Mouse (Mus musculus): ENCODE results near the gene B4gat1.
A peak's percentile ranks its signal among the peaks of the same experiment; 100 is the strongest.

Gene B4gat1

DNA sequence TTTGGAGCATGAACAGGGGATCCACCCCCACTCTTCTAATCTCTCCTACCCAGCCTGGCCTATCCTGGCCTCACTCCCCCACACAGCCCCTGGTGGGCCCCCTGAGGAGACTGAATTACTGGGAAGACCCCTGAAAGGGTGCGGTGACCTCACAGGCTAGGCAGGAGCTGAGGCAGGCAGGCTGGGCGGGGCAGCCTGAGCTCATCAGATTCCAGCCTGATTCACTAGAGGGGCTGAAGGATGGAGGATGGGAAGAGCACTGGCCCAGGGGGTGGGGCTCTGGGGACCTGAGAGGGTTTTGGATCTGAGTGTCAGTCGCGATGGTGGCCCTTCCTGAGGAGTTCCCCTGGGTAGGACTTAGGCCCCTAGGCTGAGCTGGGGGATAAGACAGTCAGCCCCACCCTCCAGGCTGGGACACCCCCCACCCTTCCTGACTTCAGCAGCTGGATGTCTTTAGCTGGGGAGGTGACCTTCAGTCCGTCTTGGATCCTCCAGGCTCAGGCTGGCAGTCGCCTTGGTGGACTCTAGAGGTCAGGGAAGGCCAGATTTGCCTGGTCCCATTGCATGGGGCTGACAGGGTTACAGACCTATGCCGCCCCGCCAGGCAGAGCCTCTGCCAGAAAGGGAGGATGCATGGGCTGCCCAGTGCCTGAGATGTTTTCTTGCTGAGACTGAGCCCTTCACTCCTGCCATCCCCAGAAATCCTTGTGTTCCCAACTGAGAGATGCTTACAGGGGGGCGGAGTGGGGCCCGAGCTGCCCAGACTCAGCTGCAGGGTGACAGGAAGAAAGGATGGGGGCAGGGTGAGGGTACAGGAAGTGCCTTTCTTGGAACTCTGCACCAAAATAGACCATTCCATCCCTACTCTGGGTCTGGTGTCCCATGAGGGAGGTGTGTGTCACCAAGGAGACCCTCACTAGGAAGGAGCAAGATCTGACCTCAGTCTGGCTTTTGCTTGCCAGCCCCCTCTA, 20.5 kb downstream of the B4gat1 start:
- DNase-seq (ENCODE audit: low spot score), result no peak

DNA sequence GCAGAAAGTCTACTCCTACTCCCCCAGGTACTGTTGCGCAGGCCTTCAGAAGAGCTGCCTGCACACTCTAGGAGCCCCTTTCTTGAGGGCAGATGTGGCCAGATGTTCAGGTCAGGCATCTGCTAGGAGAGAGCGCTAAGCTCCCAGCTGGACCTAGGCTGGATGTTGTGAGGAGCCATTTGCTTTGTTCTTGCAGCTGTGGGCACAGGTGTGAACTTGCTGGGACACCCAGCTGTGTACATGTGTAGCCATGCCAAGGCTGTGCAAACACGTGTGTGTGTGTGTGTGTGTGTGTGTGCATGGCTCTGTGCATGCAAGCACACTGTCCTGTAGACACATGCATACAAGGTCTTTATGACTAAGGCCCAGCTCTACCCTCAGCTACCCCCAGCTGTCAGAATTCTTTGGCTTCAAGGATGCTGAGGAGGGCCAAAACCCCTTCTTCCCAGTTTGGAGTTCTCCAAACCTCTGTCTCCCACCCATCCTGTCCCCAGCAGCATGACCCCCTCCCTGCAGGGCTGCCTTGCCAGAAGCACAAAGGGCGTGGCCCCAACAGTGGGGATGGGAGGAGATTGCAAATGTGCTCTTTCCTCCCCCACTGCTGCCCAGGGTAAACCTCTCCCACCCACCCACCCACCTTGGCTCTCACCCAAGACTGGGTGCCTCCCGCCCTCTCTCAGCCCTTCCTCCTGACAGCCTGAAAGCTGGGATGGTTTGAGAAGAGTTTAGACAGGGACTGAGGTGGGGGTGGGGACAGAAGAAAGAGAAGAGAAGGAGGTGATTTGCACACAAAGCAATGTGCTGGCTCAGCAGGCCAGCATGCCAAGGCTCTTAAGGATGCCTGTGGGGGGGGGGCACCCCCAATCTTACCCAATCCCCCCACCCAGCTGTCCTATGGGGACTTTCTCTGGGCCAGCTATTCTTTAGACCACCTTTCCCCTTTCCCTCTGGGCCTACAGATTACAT, 22.0 kb downstream of the B4gat1 start:
- DNase-seq (ENCODE audit: low spot score), result no peak

DNA sequence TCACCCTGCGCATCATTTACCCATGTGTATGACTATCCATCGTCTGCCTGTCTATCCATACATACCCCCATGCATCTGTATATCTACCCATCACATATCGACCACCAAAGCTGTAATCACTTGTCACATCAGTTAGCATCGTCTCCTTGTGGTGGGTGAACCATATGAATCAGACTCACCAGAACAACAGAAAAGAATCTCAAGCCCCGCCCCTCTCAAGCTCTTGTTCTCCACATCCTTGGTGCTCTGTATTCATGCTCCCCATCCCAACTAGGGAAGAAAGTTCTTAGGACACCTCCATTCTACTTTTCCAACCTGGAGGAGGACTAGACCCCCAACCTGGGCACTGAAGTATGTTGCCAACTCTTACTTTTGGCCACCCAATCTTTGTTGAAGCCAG, 23.4 kb downstream of the B4gat1 start:
- DNase-seq (ENCODE audit: low spot score), result no peak

DNA sequence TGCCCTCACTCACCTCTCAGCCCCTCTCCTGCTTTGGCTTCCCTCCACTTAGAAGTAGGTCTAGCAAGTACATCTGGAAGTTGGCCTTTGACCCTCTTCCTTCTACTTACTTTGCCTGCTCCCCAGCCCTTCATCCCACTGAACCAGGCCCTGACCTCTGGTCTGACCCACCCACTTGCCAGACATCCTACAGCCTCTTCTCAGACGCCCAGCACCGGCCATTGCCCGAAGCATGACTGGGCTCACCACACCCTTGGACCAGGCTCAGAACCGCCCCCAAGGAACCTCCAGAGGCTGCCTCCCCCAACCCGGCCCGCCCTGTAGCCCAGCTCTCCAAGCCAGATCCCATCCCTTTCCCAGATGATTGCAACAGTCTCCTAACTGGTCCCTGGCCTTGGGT, 23.8 kb downstream of the B4gat1 start:
- no peak for DNase-seq (ENCODE audit: low spot score)

DNA sequence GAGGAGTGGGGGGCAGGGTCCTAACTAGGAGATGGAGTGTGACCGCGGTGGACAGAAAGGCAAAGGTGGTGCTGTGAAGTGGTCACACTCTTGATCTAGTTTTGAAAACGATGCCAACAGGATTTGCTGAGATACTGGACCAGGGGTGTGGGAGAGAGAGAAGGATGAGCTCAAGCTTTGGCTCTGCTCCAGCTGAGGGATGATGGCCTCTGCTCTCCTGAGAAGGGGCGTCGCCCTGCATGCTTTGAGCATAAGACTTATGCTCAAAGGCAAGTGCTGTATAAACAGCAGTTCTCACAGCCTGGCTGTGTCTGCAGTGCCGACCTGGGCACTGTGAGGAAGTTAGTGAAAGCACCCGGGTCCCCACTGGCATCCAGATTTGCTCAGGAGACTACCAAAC, 26.5 kb downstream of the B4gat1 start:
- no peak for DNase-seq (ENCODE audit: low spot score)

DNA sequence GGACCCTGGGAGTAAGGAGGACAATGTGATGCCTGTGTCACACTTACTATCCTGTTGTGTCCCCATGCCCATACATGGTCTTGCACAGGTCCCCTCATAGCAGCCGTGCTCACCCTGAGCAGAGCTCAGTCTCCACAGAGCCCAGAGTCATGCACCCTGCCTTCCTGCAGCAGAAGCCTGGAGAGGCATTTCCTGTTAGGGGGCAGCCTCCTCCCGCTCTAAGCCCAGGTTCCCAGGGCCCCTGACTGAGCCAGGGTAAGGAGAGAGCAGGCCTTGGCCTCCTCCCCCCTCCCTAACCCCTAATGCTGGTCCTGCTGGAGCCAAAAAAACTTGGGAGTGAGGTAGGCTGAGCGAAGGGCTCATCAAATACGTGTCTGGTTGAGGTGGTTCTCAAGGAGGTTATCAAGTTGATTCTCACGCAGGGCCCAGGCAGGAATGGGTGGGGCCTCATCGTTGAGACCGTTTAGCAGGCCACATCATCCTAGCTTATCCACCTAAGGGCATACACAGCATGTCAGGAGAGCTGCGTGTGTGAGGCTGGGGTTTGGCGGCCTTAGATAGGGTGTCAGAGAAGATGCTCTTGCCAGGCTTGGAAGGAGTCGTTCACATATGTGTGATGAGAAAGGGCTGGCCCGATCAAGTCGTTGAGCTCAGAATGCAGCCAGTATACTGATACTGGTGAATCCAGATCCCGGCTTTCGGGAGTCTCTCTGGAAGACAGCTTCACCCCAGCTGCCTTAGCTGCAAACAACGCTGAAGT, 28.6 kb downstream of the B4gat1 start:
- no peak for DNase-seq (ENCODE audit: low spot score)

DNA sequence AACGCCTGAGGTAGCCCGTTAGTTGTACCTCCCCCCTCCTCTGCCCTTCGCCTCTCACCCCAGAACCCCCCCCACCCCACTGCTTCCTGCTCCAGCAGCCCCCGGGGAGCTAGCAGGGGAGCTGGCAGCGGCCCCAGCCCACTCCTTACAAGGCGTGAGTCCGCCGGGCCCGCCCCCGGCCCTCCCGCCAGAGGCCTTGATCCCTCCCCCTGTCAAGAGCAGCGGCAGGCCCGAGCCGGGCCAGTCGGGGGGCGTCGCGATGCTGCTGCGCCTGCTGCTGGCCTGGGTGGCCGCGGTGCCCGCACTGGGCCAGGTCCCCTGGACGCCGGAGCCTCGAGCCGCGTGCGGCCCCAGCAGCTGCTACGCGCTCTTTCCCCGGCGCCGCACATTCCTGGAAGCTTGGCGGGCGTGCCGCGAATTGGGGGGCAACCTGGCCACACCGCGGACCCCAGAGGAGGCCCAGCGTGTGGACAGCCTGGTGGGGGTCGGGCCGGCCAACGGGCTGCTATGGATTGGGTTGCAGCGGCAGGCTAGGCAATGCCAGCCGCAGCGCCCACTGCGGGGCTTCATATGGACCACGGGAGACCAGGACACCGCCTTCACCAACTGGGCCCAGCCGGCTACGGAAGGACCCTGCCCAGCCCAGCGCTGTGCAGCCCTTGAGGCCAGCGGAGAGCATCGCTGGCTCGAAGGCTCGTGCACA, 29.4 kb downstream of the B4gat1 start, which contains the start of gene Cd248:
Cd248 (plus strand) TSS at position 212 of the 703 bp plus-strand sequence.
- peak; percentile 68 for DNase-seq (ENCODE audit: low spot score)

DNA sequence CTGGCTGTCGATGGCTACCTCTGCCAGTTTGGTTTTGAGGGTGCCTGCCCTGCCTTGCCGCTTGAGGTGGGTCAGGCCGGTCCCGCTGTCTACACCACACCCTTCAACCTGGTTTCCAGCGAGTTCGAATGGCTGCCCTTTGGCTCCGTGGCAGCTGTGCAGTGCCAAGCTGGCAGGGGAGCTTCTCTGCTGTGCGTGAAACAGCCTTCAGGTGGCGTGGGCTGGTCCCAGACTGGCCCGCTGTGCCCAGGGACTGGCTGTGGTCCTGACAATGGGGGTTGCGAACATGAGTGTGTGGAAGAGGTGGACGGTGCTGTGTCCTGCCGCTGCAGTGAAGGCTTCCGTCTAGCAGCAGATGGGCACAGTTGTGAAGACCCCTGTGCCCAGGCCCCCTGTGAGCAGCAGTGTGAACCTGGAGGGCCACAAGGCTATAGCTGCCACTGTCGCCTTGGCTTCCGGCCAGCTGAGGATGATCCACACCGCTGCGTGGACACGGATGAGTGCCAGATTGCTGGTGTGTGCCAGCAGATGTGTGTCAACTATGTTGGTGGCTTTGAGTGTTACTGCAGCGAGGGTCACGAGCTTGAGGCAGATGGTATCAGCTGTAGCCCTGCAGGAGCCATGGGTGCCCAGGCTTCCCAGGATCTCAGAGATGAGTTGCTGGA, 30.1 kb downstream of the B4gat1 start:
- no peak for DNase-seq (ENCODE audit: low spot score)

DNA sequence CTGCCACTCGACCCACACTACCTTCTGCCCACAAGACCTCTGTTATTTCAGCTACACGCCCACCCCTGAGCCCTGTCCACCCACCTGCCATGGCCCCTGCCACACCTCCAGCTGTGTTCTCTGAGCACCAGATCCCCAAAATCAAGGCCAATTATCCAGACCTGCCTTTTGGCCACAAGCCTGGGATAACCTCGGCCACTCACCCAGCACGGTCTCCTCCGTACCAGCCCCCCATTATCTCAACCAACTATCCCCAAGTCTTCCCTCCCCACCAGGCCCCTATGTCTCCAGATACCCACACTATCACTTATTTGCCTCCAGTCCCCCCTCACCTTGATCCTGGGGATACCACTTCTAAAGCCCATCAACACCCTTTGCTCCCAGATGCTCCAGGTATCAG, 30.9 kb downstream of the B4gat1 start:
- DNase-seq (ENCODE audit: low spot score), result no peak

DNA sequence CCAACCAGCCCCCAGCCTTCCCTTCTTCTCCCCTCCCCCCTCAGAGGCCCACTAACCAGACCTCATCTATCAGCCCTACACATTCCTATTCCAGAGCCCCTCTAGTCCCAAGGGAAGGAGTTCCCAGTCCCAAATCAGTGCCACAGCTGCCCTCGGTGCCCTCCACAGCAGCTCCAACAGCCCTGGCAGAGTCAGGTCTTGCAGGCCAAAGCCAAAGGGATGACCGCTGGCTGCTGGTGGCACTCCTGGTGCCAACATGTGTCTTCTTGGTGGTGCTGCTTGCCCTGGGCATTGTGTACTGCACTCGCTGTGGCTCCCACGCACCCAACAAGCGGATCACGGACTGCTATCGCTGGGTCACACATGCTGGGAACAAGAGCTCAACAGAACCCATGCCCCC, 31.4 kb downstream of the B4gat1 start:
- no peak for DNase-seq (ENCODE audit: low spot score)

DNA sequence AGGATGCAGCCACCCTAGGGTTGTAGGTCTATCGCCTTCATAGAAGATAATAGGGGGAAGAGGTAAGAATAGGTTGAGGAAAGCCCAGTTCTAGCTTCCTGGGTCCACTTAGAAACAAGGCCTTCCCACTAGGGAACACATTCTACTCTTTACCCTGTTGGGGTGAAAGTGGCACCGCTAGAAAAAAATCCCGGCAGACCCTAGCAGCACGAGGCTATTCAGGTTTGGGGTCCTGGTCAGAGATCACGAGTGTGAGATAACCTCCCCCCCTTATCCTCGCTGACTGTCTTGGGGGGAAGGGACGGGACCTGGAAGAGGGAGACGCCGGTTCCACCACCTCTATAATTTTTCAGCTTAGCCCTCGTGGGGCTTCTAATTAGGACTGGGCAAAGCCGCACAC, 32.5 kb downstream of the B4gat1 start:
- DNase-seq (ENCODE audit: low spot score), result no peak

DNA sequence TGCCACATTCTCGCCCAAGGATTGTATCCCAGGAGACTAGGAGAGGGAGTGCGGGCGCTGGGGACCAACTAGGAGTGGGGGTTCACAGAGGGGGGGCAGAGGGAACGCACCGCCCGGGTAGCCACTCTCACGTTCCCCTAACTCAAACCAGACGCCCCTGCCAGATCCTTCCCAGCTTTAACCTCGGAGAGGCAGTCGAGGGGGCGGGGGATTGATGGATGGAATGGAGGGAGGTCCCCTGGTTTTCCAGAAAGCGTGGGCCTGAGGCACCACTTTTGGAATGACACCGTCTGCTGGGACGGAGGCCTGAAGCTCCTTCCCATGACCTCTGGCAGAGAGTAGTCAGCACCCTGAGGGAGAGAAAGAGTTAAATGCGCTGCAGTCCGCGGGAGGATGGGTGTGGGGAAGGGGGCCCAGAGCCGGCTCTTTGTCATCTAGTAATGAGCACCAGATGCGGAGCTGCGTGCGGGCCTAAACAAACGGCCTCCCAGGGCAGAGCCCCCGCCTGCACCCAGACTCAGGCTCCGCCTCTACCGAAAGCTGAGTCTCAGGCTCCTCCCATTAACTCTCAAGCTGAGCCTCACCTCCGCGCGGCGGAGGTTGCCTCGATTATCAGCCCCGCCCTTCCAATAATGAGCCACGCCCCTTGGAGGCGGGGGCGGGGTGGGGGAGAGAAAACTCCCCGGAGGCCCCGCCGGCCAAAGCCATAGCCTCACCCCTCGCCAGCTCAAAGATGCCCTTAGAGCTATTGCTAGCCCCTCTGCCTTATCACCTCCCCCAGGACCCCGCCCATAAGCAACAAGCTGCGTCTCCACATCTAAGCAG, 33.1 kb downstream of the B4gat1 start:
- peak; percentile 78 for DNase-seq (ENCODE audit: low spot score)

DNA sequence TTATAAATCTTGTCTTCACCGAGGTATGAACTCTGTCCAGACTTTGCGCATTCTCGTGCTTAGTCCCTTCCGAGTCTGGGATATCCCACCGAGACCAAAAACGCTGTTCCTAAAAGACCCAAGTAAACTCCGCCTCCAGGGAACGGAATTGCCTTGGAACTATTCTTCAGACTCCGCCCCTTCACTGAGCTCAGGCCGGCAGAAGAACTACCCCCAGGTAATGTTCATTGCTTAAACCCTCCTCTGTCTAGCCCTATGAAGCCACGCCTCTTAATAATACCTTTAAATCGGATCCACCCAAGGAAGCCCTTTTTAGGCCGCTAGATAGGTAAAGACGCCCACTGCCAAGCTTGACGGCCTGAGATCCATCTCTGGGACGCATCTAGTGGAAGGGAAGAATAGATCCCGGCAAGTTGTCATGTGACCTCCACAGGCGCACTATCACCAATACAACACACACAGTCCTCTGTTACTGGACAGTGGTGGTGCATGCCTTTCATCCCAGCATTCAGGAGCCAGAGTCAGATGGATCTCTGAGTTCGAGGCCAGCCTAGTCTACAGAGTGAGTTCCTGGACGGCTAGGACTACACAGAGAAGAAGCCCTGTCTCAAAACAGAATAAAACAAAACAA, 33.9 kb downstream of the B4gat1 start:
- DNase-seq (ENCODE audit: low spot score), result no peak

DNA sequence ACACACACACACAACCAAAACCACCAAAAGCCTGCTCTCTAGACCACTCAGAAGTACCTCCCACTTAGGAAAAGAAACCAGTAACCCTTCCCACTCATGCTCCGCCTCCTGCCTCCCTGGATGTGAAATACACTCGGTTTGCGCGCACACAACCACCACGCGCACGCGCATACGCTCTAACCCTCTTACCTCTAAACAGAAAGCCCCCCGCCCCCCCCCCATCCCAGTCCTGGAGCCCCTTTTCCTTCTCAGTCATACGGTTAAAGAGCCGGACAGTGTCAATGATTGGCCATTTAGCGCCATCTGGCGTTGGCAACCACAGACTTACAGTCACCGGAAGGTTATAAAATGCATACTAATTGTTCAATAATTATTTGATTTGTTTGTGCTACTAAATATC, 34.4 kb downstream of the B4gat1 start:
- no peak for DNase-seq (ENCODE audit: low spot score)

DNA sequence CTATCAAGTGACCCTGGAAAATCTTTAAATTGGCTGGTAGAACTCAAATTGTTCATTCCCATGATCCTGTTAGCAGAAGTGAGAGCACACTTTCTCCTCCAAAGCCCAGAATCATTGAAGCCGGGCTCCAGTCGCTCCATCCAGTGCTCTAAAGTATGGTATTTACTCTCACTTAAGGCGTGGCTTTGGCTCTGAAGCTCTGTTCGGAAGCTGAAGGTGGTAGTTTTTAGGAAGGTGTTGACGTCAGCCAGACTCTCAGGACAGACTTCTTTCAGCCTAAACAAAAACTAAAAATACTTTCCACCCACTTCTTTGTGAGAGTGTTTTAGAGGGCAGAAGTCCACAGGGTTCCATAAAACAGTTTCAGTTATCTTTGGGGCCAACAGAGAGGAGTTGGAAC, 34.9 kb downstream of the B4gat1 start:
- DNase-seq (ENCODE audit: low spot score), result no peak

DNA sequence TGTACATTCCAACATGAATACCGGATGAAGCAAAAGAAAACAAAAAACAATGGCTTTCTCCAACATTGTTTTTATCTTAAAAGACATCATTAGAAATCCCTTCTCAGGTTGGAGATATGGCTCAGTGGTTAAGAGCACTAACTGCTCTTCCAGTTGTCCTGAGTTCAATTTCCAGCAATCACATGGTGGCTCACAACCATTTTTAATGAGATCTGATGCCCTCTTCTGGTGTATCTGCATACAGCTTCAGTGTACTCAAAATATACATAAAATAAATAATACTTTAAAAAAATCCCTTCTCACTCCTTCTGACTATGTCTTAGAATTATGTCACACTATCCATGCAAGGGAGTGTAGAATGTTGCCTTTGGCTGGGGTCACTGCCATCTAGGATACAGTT, 40.7 kb downstream of the B4gat1 start:
- DNase-seq (ENCODE audit: low spot score), result no peak

DNA sequence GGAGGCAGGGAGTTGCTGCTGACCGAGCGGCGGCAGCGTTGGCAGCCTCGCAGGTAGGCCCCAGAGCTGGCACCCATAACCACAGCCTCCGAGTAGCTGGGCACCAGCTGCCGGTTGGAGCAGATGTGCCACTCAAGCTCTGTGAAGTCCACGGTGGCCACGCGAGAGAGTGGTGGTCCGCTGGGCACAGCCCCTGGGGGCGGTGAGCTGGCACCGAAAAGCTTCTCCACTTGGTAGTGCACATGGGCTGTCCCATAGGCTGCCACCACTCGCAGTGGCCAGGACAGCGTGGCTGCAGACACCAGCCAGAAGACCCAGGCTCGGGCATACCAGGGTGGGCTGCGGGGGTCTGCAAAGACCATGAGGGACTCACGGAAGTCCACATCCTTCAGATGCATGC, 43.4 kb downstream of the B4gat1 start:
- no peak for DNase-seq (ENCODE audit: low spot score)

DNA sequence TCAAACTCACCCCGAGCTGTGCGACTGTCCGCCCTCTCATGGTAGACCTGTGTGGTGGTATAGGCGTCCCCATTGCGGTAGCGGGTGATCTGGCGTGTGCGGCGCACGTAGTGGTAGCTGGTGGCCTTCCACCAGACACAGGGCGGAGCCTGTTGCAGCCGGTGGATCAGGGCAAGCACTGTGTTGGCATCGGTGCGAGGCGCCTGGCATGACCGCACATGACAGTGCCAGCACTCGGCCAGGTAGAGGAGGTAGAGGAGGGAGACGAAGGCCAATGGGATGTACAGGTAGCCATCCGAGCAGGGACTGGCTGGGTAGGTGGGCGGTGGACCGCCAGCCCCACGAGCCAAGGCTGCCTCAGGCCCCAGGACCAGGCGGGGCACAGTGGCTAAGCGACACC, 44.0 kb downstream of the B4gat1 start:
- DNase-seq (ENCODE audit: low spot score), result no peak
